Mouse (Mus musculus) MEL (cell line): ENCODE data around the gene Eef2.

ENCODE experiments used
- CTCF ChIP-seq, 3 experiments: IDR thresholded peaks in 2 of 3; conservative IDR thresholded peaks in 1 of 3; 2 replicates each; pipeline ENCODE4 v1.5.1; 2011 to 2012; ENCODE audit warnings: low read length in 3 of 3, low read depth in 2 of 3, mild to moderate bottlenecking in 2 of 3, improper control_type of control experiment in 1 of 3, inconsistent platforms in 1 of 3, mixed read lengths in 1 of 3, moderate library complexity in 1 of 3; ENCODE audit not compliant: control insufficient read depth in 1 of 3, insufficient read depth in 1 of 3, poor library complexity in 1 of 3, severe bottlenecking in 1 of 3
- GATA1 ChIP-seq: IDR thresholded peaks from 2 replicates; pipeline ENCODE4 v1.6.1; 2011; ENCODE audit warnings: low read depth, low read length, improper control_type of control experiment
- JUND ChIP-seq: IDR thresholded peaks from 2 replicates; pipeline ENCODE4 v1.6.1; 2011; ENCODE audit warnings: low read depth, mild to moderate bottlenecking, improper control_type of control experiment, low read length
- POLR2A ChIP-seq, 2 experiments: IDR thresholded peaks; 2 replicates each; pipeline ENCODE4 v1.6.1; 2011 to 2012; ENCODE audit warnings: low read length in 2 of 2, mild to moderate bottlenecking in 2 of 2, control low read depth in 1 of 2, improper control_type of control experiment in 1 of 2, low read depth in 1 of 2, moderate library complexity in 1 of 2; ENCODE audit not compliant: control insufficient read depth in 1 of 2, insufficient read depth in 1 of 2, poor library complexity in 1 of 2
- RAD21 ChIP-seq: IDR thresholded peaks from 2 replicates; pipeline ENCODE4 v1.6.1; 2011; ENCODE audit warnings: mild to moderate bottlenecking, low read depth, low read length, improper control_type of control experiment
- TAL1 ChIP-seq: IDR thresholded peaks from 2 replicates; pipeline ENCODE4 v1.6.1; 2012; ENCODE audit warnings: mild to moderate bottlenecking, inconsistent platforms, low read length, moderate library complexity, mixed read lengths
- ZNF384 ChIP-seq: IDR thresholded peaks from 2 replicates; pipeline ENCODE4 v1.6.1; 2012; ENCODE audit warnings: low read depth, mild to moderate bottlenecking, inconsistent platforms, low read length, improper control_type of control experiment

GRCm38 (mm10) chr10:81143157-81143633 is 33.2 kb upstream of the Eef2 start:
- TF ChIP-seq RAD21 (no peak), TAL1 (no peak), POLR2A (IDR thresholded peaks at IDR 0.05; ENCODE audit: control insufficient read depth in 1 of 2, insufficient read depth in 1 of 2, low read depth in 1 of 2, low read length in 2 of 2, poor library complexity in 1 of 2) (peak in 1 of 2 experiments; percentile 26; a peak in 1 of 4 replicates), CTCF (IDR thresholded peaks at IDR 0.05 in 2 of 3, conservative IDR thresholded peaks at IDR 0.05 in 1 of 3; ENCODE audit: control insufficient read depth in 1 of 3, insufficient read depth in 1 of 3, low read depth in 2 of 3, low read length in 3 of 3, poor library complexity in 1 of 3, severe bottlenecking in 1 of 3) (no peak), GATA1 (no peak), JUND (no peak), ZNF384 (no peak)
